Mouse (Mus musculus): ENCODE data around the gene Itpk1. TPM values are rescaled to one million over a fixed set of nuclear protein-coding genes. Genes with fewer than 3 reads are reported as not detected.

Gene Itpk1
- polyA plus RNA-seq, 1 experiment from 2014 or later: 28.0 TPM

GRCm38 (mm10) chr12:102665465-102666202 lies 39.1 kb downstream of the Itpk1 start:
- Histone ChIP-seq H3K4me1 (peaks cover 10% of the 10 kb centered on the region), H3K9ac (no peak overlapping the region), H3K36me3 (0 out of 2 replicates have a peak, but pooled peaks cover 3% of the 10 kb centered on the region), H3K27ac (no peak overlapping the region), H3K4me3 (no peak overlapping the region), H3K9me3 (no peaks in the 10 kb centered on the region), H3K27me3 (replicated peaks) (no peaks in the 10 kb centered on the region), H3K4me2 (replicated peaks) (no peak overlapping the region)
- 88% methylated on average over 10 of the region's 10 CpGs for WGBS
- no peak for ATAC-seq (ENCODE audit: low FRiP score, low read depth)

- Histone ChIP-seq H3K4me2 (replicated peaks) (no peak overlapping the region), H3K4me3 (no peak overlapping the region), H3K27ac (no peak overlapping the region), H3K9ac (no peak overlapping the region), H3K27me3 (replicated peaks) (no peaks in the 10 kb centered on the region), H3K4me1 (peaks cover 6% of the 10 kb centered on the region; the same call in 1 of the 2 replicates), H3K36me3 (0 out of 2 replicates have a peak, but pooled peaks cover 3% of the 10 kb centered on the region), H3K9me3 (no peaks in the 10 kb centered on the region)
- 94% methylated on average over 2 of the region's 2 CpGs for WGBS
- no peak for ATAC-seq (ENCODE audit: low FRiP score, low read depth)
These were observed 40.7 kb downstream of the Itpk1 start for GRCm38 (mm10) chr12:102664052-102664448.

GRCm38 (mm10) chr12:102663349-102664051 lies 41.2 kb downstream of the Itpk1 start:
- H3K27me3 ChIP-seq (replicated peaks): no peaks in the 10 kb centered on the region
- 0 out of 2 replicates have a peak, but pooled peaks cover 3% of the 10 kb centered on the region for H3K36me3 ChIP-seq
- WGBS: 87% methylated on average over 11 of the region's 11 CpGs
- H3K9me3 ChIP-seq: no peaks in the 10 kb centered on the region
- no peak overlapping the region for H3K4me3 ChIP-seq
- no peak overlapping the region for H3K9ac ChIP-seq
- H3K4me1 ChIP-seq: peaks cover 6% of the 10 kb centered on the region; the same call in 1 of the 2 replicates
- ATAC-seq (ENCODE audit: low FRiP score, low read depth): no peak
- H3K4me2 ChIP-seq (replicated peaks): no peak overlapping the region
- no peak overlapping the region for H3K27ac ChIP-seq

GRCm38 (mm10) chr12:102661772-102662171 lies 43.0 kb downstream of the Itpk1 start:
- H3K36me3 ChIP-seq: no peaks in the 10 kb centered on the region
- H3K4me3 ChIP-seq: no peak overlapping the region
- no peak overlapping the region for H3K27ac ChIP-seq
- no peaks in the 10 kb centered on the region for H3K9me3 ChIP-seq
- H3K9ac ChIP-seq: no peak overlapping the region
- no peak overlapping the region for H3K4me2 ChIP-seq (replicated peaks)
- peaks cover 6% of the 10 kb centered on the region; the same call in 1 of the 2 replicates for H3K4me1 ChIP-seq
- whole genome bisulfite sequencing: 82% methylated on average over 7 of the region's 7 CpGs
- no peaks in the 10 kb centered on the region for H3K27me3 ChIP-seq (replicated peaks)
- no peak for ATAC-seq (ENCODE audit: low FRiP score, low read depth)

GRCm38 (mm10) chr12:102660906-102661651 lies 43.7 kb downstream of the Itpk1 start:
- no peak overlapping the region for H3K9ac ChIP-seq
- no peak overlapping the region for H3K27ac ChIP-seq
- no peak overlapping the region for H3K4me2 ChIP-seq (replicated peaks)
- H3K4me3 ChIP-seq: no peak overlapping the region
- H3K9me3 ChIP-seq: no peaks in the 10 kb centered on the region
- 92% methylated on average over 8 of the region's 8 CpGs for WGBS
- no peak for ATAC-seq (ENCODE audit: low FRiP score, low read depth)
- H3K27me3 ChIP-seq (replicated peaks): no peaks in the 10 kb centered on the region
- peaks cover 6% of the 10 kb centered on the region; the same call in 1 of the 2 replicates for H3K4me1 ChIP-seq
- no peaks in the 10 kb centered on the region for H3K36me3 ChIP-seq

- Histone ChIP-seq H3K4me1 (no peaks in the 10 kb centered on the region; the same call in 1 of the 2 replicates), H3K4me3 (no peak overlapping the region), H3K4me2 (replicated peaks) (no peak overlapping the region), H3K9ac (no peak overlapping the region), H3K27me3 (replicated peaks) (no peaks in the 10 kb centered on the region), H3K36me3 (no peaks in the 10 kb centered on the region), H3K9me3 (no peaks in the 10 kb centered on the region), H3K27ac (no peak overlapping the region)
- 66% methylated on average over 6 of the region's 6 CpGs for WGBS
- ATAC-seq (ENCODE audit: low FRiP score, low read depth): no peak
These were observed 51.7 kb downstream of the Itpk1 start for GRCm38 (mm10) chr12:102653003-102653402.

GRCm38 (mm10) chr12:102652420-102652819 lies 52.3 kb downstream of the Itpk1 start:
- Histone ChIP-seq H3K4me1 (no peaks in the 10 kb centered on the region; the same call in 1 of the 2 replicates), H3K9me3 (no peaks in the 10 kb centered on the region), H3K9ac (no peak overlapping the region)

GRCm38 (mm10) chr12:102651871-102652270 lies 52.9 kb downstream of the Itpk1 start:
- no peak overlapping the region for H3K4me3 ChIP-seq
- H3K9ac ChIP-seq: no peak overlapping the region
- H3K27ac ChIP-seq: no peak overlapping the region
- no peaks in the 10 kb centered on the region for H3K9me3 ChIP-seq
- H3K4me2 ChIP-seq (replicated peaks): no peak overlapping the region
- no peak for ATAC-seq (ENCODE audit: low FRiP score, low read depth)
- no peaks in the 10 kb centered on the region for H3K27me3 ChIP-seq (replicated peaks)
- H3K36me3 ChIP-seq: no peaks in the 10 kb centered on the region
- H3K4me1 ChIP-seq: no peaks in the 10 kb centered on the region; the same call in 1 of the 2 replicates
- WGBS: 78% methylated on average over 8 of the region's 8 CpGs

More at GRCm38 (mm10) chr12:102652420-102652819, 52.3 kb downstream of the Itpk1 start:
- no peaks in the 10 kb centered on the region for H3K27me3 ChIP-seq (replicated peaks)
- WGBS: 63% methylated on average over 8 of the region's 8 CpGs
- ATAC-seq (ENCODE audit: low FRiP score, low read depth): no peak
- no peaks in the 10 kb centered on the region for H3K36me3 ChIP-seq
- no peak overlapping the region for H3K27ac ChIP-seq
- H3K4me3 ChIP-seq: no peak overlapping the region
- H3K4me2 ChIP-seq (replicated peaks): no peak overlapping the region

- WGBS: 90% methylated on average over 8 of the region's 8 CpGs
- Histone ChIP-seq H3K9me3 (no peaks in the 10 kb centered on the region), H3K4me3 (no peak overlapping the region), H3K4me1 (no peaks in the 10 kb centered on the region; the same call in 1 of the 2 replicates), H3K27ac (no peak overlapping the region), H3K27me3 (replicated peaks) (no peaks in the 10 kb centered on the region), H3K9ac (no peak overlapping the region), H3K4me2 (replicated peaks) (no peak overlapping the region), H3K36me3 (no peaks in the 10 kb centered on the region)
- no peak for ATAC-seq (ENCODE audit: low FRiP score, low read depth)
These were observed 53.3 kb downstream of the Itpk1 start for GRCm38 (mm10) chr12:102651401-102651800.

GRCm38 (mm10) chr12:102650649-102651048 lies 54.1 kb downstream of the Itpk1 start:
- H3K4me1 ChIP-seq: no peaks in the 10 kb centered on the region; the same call in 1 of the 2 replicates
- WGBS: 93% methylated on average over 4 of the region's 4 CpGs
- no peaks in the 10 kb centered on the region for H3K9me3 ChIP-seq
- no peak overlapping the region for H3K9ac ChIP-seq
- H3K4me2 ChIP-seq (replicated peaks): no peak overlapping the region
- no peak overlapping the region for H3K4me3 ChIP-seq
- no peak overlapping the region for H3K27ac ChIP-seq
- H3K27me3 ChIP-seq (replicated peaks): no peaks in the 10 kb centered on the region
- ATAC-seq (ENCODE audit: low FRiP score, low read depth): no peak
- no peaks in the 10 kb centered on the region for H3K36me3 ChIP-seq

GRCm38 (mm10) chr12:102647839-102648564 lies 56.7 kb downstream of the Itpk1 start:
- Histone ChIP-seq H3K9ac (no peak overlapping the region), H3K27ac (no peak overlapping the region), H3K4me3 (no peak overlapping the region), H3K4me2 (replicated peaks) (no peak overlapping the region), H3K4me1 (no peaks in the 10 kb centered on the region; the same call in 1 of the 2 replicates), H3K27me3 (replicated peaks) (no peaks in the 10 kb centered on the region), H3K9me3 (no peaks in the 10 kb centered on the region), H3K36me3 (no peaks in the 10 kb centered on the region)
- ATAC-seq (ENCODE audit: low FRiP score, low read depth): no peak
- WGBS: 80% methylated on average over 14 of the region's 14 CpGs

Data from neural tube, embryonic 12.5 days (tissue).